Mouse (Mus musculus): Measurements from ENCODE around the gene Ugt2b36.
"Not testable (repeated sequence)": the region's sequence is repeated elsewhere in the genome, so short reads cannot be mapped to it uniquely, and the experiment has no call there.

Ugt2b36 gene

GRCm38 (mm10) chr5:87092346-87093027, at the start of gene Ugt2b36:
Gene Ugt2b36, minus strand, starts transcription at chr5:87092555.
- no peak for DNase-seq (ENCODE audit: extremely low read depth, low read depth)

GRCm38 (mm10) chr5:87140196-87140595, 47.8 kb upstream of the Ugt2b36 start, which contains the start of gene Ugt2b5:
Gene Ugt2b5, minus strand, starts transcription at chr5:87140318.
- DNase-seq (ENCODE audit: extremely low read depth, low read depth): not testable (repeated sequence)

- not testable (repeated sequence) for DNase-seq (ENCODE audit: extremely low read depth, low read depth)
These were observed 11.3 kb upstream of the Ugt2b36 start for GRCm38 (mm10) chr5:87103697-87104096.

DNA sequence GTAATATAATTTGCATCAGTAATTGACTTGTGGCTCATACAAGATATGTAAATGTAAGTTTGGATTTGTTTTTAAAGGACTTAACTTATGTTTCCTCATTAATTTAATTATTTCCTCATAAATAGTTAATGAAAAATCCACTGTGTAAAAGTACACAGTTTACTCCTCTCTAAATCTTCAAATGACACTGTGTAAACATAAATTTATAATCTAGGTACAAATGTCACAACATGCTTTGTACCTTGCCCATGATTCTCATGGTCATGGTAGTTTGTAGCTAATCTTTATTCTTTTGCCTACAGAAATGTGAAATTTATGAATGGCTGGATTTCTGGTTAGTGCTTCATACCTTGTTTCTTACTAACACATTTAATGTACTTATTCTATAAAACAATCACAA, 1.2 kb downstream of the Ugt2b36 start:
- no peak for DNase-seq (ENCODE audit: extremely low read depth, low read depth)

DNA sequence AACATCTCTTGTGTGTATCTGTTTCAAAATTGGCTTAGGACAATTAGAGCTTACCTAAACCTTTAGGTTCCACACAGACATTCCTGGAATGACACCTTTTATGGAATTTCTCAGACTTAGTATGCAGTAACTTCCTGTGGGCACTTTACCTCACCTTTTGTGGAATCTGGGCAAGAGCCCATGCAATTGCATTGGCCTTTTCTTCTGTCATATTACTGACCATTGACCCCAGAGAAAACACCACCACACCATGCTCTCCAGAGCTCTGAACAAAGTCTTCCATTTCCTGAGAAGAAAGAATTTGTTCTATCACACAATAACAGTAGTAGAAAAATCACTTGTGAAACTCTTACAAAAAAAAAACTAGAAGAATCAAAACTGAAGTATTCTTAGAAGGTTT, 3.1 kb downstream of the Ugt2b36 start:
- DNase-seq (ENCODE audit: extremely low read depth, low read depth): no peak

DNA sequence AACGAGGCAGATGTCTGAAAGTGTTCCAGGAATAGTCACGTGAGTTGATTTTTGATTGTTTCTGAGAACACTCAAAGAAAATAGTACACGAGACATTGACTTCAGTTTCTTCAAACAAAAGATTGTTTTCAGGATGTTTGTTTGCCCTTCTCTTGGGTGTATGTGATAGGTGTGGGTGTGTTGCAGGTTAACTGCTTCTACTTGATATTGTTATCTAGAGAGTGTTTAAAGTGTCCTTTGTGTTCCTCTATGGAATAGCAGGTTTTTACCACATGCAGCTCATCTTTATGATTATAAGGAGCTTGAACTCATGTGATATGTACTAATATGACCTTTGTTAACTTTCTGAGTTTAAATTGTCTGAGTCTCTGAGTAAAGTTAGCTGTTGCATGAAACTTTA, 6.1 kb downstream of the Ugt2b36 start:
- DNase-seq (ENCODE audit: extremely low read depth, low read depth): no peak

DNA sequence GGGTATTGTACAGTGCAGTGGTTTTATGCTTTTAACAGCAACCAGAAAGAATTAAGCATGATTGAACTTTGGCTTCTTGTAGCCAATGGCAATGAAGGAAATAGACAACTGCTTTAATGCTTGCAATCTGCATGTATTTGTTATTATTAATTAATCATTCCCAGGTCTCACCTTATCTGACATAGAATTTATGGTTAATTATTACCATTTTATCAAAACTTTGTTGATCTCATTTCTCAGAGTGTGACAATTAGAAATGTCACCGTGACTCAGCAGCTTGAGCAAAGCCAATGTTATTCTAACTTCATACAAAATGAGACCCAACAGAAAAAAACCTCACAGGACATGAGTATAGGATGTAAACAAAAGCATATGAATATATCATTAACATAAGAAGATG, 61.7 kb downstream of the Ugt2b36 start:
- DNase-seq (ENCODE audit: extremely low read depth, low read depth): no peak

- no peak for DNase-seq (ENCODE audit: extremely low read depth, low read depth)
These were observed 65.0 kb downstream of the Ugt2b36 start for GRCm38 (mm10) chr5:87027359-87027758.

All from MEL-GATA-1-ER (cell line).